Mouse (Mus musculus) embryonic facial prominence, embryonic 15.5 days (tissue): ENCODE measurements around the gene Foxr1. TPM values are rescaled to one million over a fixed set of nuclear protein-coding genes. Genes with fewer than 3 reads are reported as not detected.
"Not testable (repeated sequence)": the region's sequence is repeated elsewhere in the genome, so short reads cannot be mapped to it uniquely, and the experiment has no call there.

Experiments used
- ATAC-seq: fragments of 200-750 bp; cut with Nextera tagmentation; 2 replicates; pipeline ENCODE4 v1.8.0; 2017; ENCODE audit warnings: low read depth, moderate TSS enrichment; ENCODE audit not compliant: insufficient number of reproducible peaks, low FRiP score, low TSS enrichment
- H3K27ac ChIP-seq: fragments of 300-500 bp; sonication (generic); replicated peaks from 2 replicates; pipeline ENCODE4 v1.5.1; 2015; ENCODE audit warnings: mild to moderate bottlenecking, inconsistent platforms
- H3K27me3 ChIP-seq: fragments of 300-500 bp; sonication (generic); 2 replicates; pipeline ENCODE4 v1.6.1; 2015; ENCODE audit warnings: inconsistent platforms
- H3K36me3 ChIP-seq: fragments of 300-500 bp; sonication (generic); 2 replicates; pipeline ENCODE4 v1.6.1; 2015; ENCODE audit warnings: mild to moderate bottlenecking, inconsistent platforms
- H3K4me1 ChIP-seq: fragments of 300-500 bp; sonication (generic); 2 replicates; pipeline ENCODE4 v1.6.1; 2015; ENCODE audit warnings: inconsistent platforms
- H3K4me2 ChIP-seq: fragments of 300-500 bp; sonication (generic); replicated peaks from 2 replicates; pipeline ENCODE4 v1.6.1; 2015; ENCODE audit warnings: mild to moderate bottlenecking, inconsistent platforms
- H3K4me3 ChIP-seq: fragments of 300-500 bp; sonication (generic); replicated peaks from 2 replicates; pipeline ENCODE4 v1.5.1; 2015; ENCODE audit warnings: mild to moderate bottlenecking, inconsistent platforms
- H3K9ac ChIP-seq: fragments of 300-500 bp; sonication (generic); 2 replicates; pipeline ENCODE4 v1.6.1; 2015; ENCODE audit warnings: inconsistent platforms
- H3K9me3 ChIP-seq: fragments of 300-500 bp; sonication (generic); replicated peaks from 2 replicates; pipeline ENCODE4 v1.6.1; 2016; ENCODE audit warnings: inconsistent platforms
- WGBS: fragments of 180-500 bp; shearing (Covaris S2); methylation state at CpG from one replicate; pipeline ENCODE4 v1.1.7; 2015; 5-methylcytosine and 5-hydroxymethylcytosine counted together
- polyA plus RNA-seq: library from polyadenylated mRNA; unstranded; fragments of >200 nt; fragmentation: Nextera tagmentation; extraction: Ambion mirVana; gene quantifications from 2 replicates; pipeline ENCODE4 v1.2.1, GENCODE M21; 2015

Gene Foxr1
- polyA plus RNA-seq, 1 experiment from 2014 or later = not detected

GRCm38 (mm10) chr9:44435747-44436146, 5.2 kb downstream of the Foxr1 start:
- Histone ChIP-seq H3K9ac (no peak overlapping the region), H3K9me3 (no peaks in the 10 kb centered on the region), H3K4me2 (no peak overlapping the region), H3K4me3 (no peak overlapping the region), H3K27me3 (no peaks in the 10 kb centered on the region), H3K27ac (no peak overlapping the region), H3K4me1 (peaks cover 5% of the 10 kb centered on the region; the same call in 1 of the 2 replicates), H3K36me3 (no peaks in the 10 kb centered on the region)
- 69% methylated on average over 6 of the region's 6 CpGs for WGBS
- no peak for ATAC-seq

- Histone ChIP-seq H3K4me3 (no peak overlapping the region), H3K9me3 (no peaks in the 10 kb centered on the region), H3K36me3 (no peaks in the 10 kb centered on the region), H3K27me3 (no peaks in the 10 kb centered on the region), H3K4me1 (peaks cover 5% of the 10 kb centered on the region; the same call in 1 of the 2 replicates), H3K27ac (no peak overlapping the region), H3K9ac (no peak overlapping the region), H3K4me2 (no peak overlapping the region)
- WGBS = 56% methylated on average over 5 of the region's 5 CpGs
- no peak for ATAC-seq
These were observed 8.3 kb downstream of the Foxr1 start for GRCm38 (mm10) chr9:44432577-44433185.

- H3K27ac ChIP-seq = no peak overlapping the region
- H3K36me3 ChIP-seq = no peaks in the 10 kb centered on the region
- no peak overlapping the region for H3K4me2 ChIP-seq
- WGBS = 78% methylated on average over 4 of the region's 4 CpGs
- no peak for ATAC-seq
- no peaks in the 10 kb centered on the region for H3K27me3 ChIP-seq
- no peak overlapping the region for H3K9ac ChIP-seq
- no peak overlapping the region for H3K4me3 ChIP-seq
- H3K4me1 ChIP-seq = no peaks in the 10 kb centered on the region
- no peaks in the 10 kb centered on the region for H3K9me3 ChIP-seq
These were observed 17.4 kb downstream of the Foxr1 start for GRCm38 (mm10) chr9:44423576-44423975.

DNA sequence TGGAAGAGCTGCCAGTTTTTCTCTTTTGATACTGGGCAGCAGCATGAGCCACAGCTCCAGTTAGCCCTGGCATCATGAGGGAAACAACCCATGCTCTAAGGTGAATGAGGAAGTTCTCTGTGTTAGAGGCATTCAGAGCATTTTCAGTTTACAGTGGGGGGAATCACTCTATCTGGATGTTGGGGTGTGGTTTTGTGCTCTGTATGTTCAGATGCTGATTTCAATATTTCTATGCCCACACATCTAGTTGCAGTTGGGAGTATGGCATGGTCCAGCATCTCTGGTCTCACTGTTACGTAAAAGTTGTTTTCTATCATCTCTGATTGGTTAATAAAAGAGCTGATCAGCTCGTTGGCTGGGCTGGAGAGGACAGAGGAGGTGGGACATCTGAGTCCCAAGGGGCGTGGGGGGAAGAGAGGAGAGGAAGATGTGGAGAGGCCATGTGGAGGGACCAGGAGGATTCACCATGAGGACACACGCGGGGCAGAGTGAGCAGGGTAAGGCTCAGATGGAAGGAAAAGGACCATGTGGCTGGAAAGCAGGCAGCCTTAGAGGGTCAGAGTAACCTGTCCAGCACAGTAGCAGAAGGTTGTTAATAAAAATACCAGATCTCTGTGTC, 20.5 kb downstream of the Foxr1 start:
- no peak for ATAC-seq
- peaks cover 6% of the 10 kb centered on the region; the same call in 1 of the 2 replicates for H3K4me1 ChIP-seq
- H3K4me3 ChIP-seq = no peak overlapping the region
- no peak overlapping the region for H3K27ac ChIP-seq
- H3K36me3 ChIP-seq = peaks cover 3% of the 10 kb centered on the region; the same call in 1 of the 2 replicates
- H3K9ac ChIP-seq = no peak overlapping the region
- no peak overlapping the region for H3K4me2 ChIP-seq
- 70% methylated on average over 5 of the region's 5 CpGs for WGBS
- H3K27me3 ChIP-seq = no peaks in the 10 kb centered on the region
- no peaks in the 10 kb centered on the region for H3K9me3 ChIP-seq

DNA sequence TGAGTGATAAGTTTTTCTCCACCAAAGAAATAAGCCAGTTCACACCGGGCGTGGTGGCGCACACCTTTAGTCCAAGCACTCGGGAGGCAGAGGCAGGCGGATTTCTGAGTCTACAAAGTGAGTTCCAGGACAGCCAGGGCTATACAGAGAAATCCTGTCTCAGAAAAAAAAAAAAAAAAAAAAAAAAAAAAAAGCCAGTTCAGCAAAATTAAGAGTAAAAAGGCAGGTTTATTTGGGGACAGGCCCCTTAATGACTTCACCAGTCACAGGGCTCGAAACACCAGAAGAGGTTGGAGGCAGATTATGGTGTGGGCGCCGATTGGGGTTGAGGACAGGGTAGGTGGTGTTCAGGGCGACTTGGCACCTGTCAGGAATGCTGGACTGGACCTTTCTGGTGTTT, 21.2 kb downstream of the Foxr1 start:
- not testable (repeated sequence) for H3K9me3 ChIP-seq, ATAC-seq, H3K4me3 ChIP-seq, H3K36me3 ChIP-seq, H3K4me1 ChIP-seq, H3K4me2 ChIP-seq, H3K27me3 ChIP-seq, H3K27ac ChIP-seq, H3K9ac ChIP-seq
- WGBS = 95% methylated on average over 9 of the region's 9 CpGs

- no peaks in the 10 kb centered on the region for H3K27me3 ChIP-seq
- H3K4me3 ChIP-seq = peak within 1 kb of the TSS; percentile 78
- H3K27ac ChIP-seq = peak within 1 kb of the TSS; percentile 80
- H3K36me3 ChIP-seq = peaks cover 11% of the 10 kb centered on the region; the same call in 1 of the 2 replicates
- ATAC-seq = no peak
- WGBS = 72% methylated on average over 14 of the region's 14 CpGs
- H3K9me3 ChIP-seq = no peaks in the 10 kb centered on the region
- H3K9ac ChIP-seq = peak within 1 kb of the TSS; percentile 79
- H3K4me1 ChIP-seq = peaks cover 6% of the 10 kb centered on the region; the same call in 1 of the 2 replicates
- H3K4me2 ChIP-seq = peak within 1 kb of the TSS; percentile 88
These were observed 22.2 kb downstream of the Foxr1 start, which contains the start of gene Ccdc84 for GRCm38 (mm10) chr9:44418519-44419385. Gene Ccdc84, minus strand, starts transcription at chr9:44418569.

DNA sequence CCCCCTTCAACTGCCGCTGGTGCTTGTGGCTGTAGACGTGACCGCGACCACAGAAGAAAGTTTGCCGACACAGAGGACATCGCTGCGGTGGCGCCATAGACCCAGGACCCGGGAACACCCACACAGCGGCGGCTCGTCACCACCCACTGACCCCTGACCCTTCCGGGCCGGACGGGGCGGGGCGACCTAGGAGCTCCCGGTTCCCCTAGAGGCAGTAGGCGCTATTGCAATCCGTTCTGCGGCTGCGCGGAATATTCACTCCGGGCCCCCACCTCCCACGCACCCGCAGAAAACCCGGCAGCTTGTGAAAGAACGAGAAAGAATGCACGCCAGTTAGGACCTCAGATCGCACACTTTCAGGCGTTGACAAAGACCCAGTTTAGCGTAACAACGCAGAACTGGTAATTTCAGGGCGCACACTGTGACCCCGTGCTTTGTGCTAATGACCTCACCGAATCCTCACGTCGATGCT, 23.0 kb downstream of the Foxr1 start:
- H3K4me2 ChIP-seq = peak overlapping the region; percentile 88
- H3K9me3 ChIP-seq = no peaks in the 10 kb centered on the region
- peak overlapping the region; percentile 78 for H3K4me3 ChIP-seq
- peak overlapping the region; percentile 79 for H3K9ac ChIP-seq
- WGBS = under 1% methylated on average over 38 of the region's 38 CpGs
- ATAC-seq = peak; percentile 88
- peaks cover 20% of the 10 kb centered on the region for H3K36me3 ChIP-seq
- H3K27me3 ChIP-seq = no peaks in the 10 kb centered on the region
- peak overlapping the region; percentile 80 for H3K27ac ChIP-seq
- H3K4me1 ChIP-seq = peaks cover 6% of the 10 kb centered on the region; the same call in 1 of the 2 replicates

DNA sequence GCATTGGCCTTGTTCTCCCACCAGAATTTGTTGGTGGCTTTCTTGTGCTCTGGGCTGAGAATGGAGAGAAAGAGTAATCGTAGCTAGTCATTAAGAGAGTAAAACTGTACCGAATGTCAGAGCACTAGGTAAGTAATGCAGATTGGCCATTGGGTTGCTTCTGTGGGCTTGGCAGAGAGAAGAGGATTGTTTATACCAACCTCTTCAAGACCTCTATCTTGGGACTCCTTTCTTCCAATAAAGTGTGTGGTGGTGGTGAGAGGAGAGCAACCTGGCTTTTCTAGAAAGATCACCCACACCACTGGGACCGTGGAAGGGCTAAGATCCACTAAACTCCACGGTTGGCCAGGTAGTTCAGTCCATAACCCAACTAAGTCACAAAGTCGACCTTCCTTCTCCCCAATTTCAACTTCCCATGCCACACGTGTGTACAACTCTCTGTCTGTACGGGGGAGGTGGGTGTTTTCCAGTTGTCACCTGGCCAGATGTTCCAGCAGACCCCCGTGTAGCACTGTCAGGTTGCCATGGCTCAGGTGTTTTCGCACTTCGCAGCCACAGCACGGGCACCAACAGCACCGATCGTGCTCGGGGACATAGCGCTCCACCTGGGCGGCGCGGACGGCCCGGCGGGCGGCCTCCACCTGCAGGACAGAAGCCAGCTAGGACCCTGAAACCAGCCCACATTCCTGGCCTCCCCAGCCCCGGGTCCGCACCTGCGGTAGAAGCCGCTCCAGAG, 23.6 kb downstream of the Foxr1 start:
- Histone ChIP-seq H3K36me3 (peaks cover 26% of the 10 kb centered on the region), H3K4me2 (peak overlapping the region; percentile 88), H3K4me1 (peaks cover 6% of the 10 kb centered on the region; the same call in 1 of the 2 replicates), H3K27me3 (no peaks in the 10 kb centered on the region), H3K9me3 (no peaks in the 10 kb centered on the region), H3K27ac (peak overlapping the region; percentile 80), H3K9ac (peak overlapping the region; percentile 79), H3K4me3 (peak overlapping the region; percentile 78)
- 6% methylated on average over 26 of the region's 26 CpGs for WGBS
- ATAC-seq = peak; percentile 6; the same call in 1 of the 2 replicates

GRCm38 (mm10) chr9:44412781-44413180, 28.2 kb downstream of the Foxr1 start:
- no peak for ATAC-seq
- H3K4me2 ChIP-seq = no peak overlapping the region
- no peaks in the 10 kb centered on the region for H3K27me3 ChIP-seq
- H3K36me3 ChIP-seq = peaks cover 62% of the 10 kb centered on the region
- WGBS = 58% methylated on average over 2 of the region's 2 CpGs
- H3K4me1 ChIP-seq = peaks cover 13% of the 10 kb centered on the region
- no peaks in the 10 kb centered on the region for H3K9me3 ChIP-seq
- H3K4me3 ChIP-seq = no peak overlapping the region
- H3K27ac ChIP-seq = no peak overlapping the region
- H3K9ac ChIP-seq = no peak overlapping the region

DNA sequence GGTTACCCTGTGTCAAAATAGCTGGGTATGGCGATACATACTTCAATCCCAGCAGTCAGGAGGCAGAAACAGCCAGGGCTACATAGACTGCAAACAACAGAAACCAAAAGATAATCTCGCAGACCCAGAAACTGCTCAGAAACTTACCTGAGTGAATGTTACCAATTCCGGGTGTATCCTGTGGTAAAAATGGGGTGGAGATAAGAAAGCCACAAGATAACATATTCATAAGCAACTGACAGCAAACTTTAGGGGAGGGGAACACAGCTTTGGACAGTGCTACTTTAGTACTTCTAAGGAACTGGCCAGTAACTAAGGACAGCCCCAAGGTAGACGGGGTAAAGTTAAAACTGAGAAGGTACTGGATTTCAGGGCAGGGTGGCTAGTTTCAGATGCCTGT, 28.6 kb downstream of the Foxr1 start:
- Histone ChIP-seq H3K27ac (no peak overlapping the region), H3K27me3 (no peaks in the 10 kb centered on the region), H3K4me3 (no peak overlapping the region), H3K4me1 (peaks cover 11% of the 10 kb centered on the region), H3K9me3 (no peaks in the 10 kb centered on the region), H3K4me2 (no peak overlapping the region), H3K36me3 (peaks cover 62% of the 10 kb centered on the region), H3K9ac (no peak overlapping the region)
- no peak for ATAC-seq
- WGBS = 83% methylated on average over 4 of the region's 4 CpGs
